Mouse (Mus musculus) heart, postnatal 0 days (tissue): ENCODE results near the gene Gcnt4.
"Not testable (repeated sequence)": the region's sequence is repeated elsewhere in the genome, so short reads cannot be mapped to it uniquely, and the experiment has no call there.

Experiments
- CTCF ChIP-seq: IDR thresholded peaks from 2 replicates; pipeline ENCODE4 v1.5.1; 2016; ENCODE audit warnings: antibody characterized with exemption, control low read depth, low read depth
- EP300 ChIP-seq: IDR thresholded peaks from 2 replicates; pipeline ENCODE4 v1.6.1; 2016; ENCODE audit warnings: antibody characterized with exemption, low read depth

DNA sequence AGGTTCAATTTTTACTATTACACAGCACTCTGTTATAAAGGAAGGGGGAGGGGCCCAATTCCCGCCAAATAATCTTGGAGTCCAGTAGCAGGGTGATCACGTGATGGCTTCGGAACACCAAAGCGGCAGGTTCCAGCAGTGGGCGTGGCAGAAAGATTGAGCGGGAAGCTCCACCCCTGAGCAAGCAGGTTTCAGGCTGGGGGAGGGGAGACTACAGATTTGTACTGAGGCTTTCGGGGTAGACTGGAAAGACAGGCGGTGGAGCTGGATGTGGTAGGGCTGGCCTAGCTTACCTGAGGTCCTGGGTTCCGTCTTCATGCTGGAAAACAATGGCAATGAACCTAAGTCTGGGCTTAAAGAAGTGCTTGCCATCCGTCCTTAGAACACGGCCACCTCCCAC, 17.0 kb downstream of the Gcnt4 start:
- TF ChIP-seq CTCF, EP300: not testable (repeated sequence)
